Mouse (Mus musculus) small intestine, adult 2 months (tissue): ENCODE measurements around the gene Sytl2.

Source experiments
- CTCF ChIP-seq: fragments of 200-500 bp; IDR thresholded peaks from 2 replicates; pipeline ENCODE4 v1.5.1; 2012; ENCODE audit warnings: low read depth, mild to moderate bottlenecking, control low read depth, inconsistent platforms, low read length, moderate library complexity, mixed read lengths; ENCODE audit not compliant: insufficient replicate concordance, insufficient read length; ENCODE audit errors: extremely low read depth
- POLR2A ChIP-seq: fragments of 200-500 bp; IDR thresholded peaks from 2 replicates; pipeline ENCODE4 v1.6.1; 2012; ENCODE audit warnings: low read depth, mild to moderate bottlenecking, control low read depth, inconsistent platforms, low read length, moderate library complexity

DNA sequence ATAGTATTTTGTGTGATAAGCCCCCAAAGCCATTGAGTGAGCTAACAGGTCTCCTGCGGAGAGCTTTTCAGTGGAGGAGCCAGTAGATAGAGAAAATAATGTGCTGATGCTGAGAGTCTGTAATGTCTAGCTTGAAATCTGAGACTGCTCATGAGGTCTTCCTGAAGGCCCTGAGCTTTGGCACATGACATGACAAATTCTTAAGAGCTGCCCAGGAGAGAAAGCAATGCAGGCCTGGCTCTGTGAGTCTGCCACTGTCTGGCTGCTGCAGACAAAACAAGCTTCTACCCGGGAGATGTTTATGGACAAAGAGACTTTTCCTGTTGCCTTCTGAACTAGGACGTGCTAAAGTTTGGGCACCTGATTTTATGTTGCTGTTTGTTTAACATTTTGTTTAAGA lies 87.7 kb downstream of the Sytl2 start:
- TF ChIP-seq CTCF (no peak), POLR2A (no peak)
